Mouse (Mus musculus) limb, embryonic 15.5 days (tissue): ENCODE data around the gene Tyk2. TPM values are rescaled to one million over a fixed set of nuclear protein-coding genes. Genes with fewer than 3 reads are reported as not detected.

Experiments used
- ATAC-seq: fragments of 200-750 bp; cut with Nextera tagmentation; 2 replicates; pipeline ENCODE4 v1.8.0; 2017; ENCODE audit warnings: low read depth, moderate TSS enrichment; ENCODE audit not compliant: insufficient number of reproducible peaks, low FRiP score, low TSS enrichment
- H3K27ac ChIP-seq: fragments of 300-500 bp; sonication (generic); 2 replicates; pipeline ENCODE4 v1.5.1; 2015; ENCODE audit warnings: moderate library complexity, mild to moderate bottlenecking, inconsistent platforms
- H3K27me3 ChIP-seq: fragments of 300-500 bp; sonication (generic); 2 replicates; pipeline ENCODE4 v1.6.1; 2015; ENCODE audit warnings: inconsistent platforms
- H3K36me3 ChIP-seq: fragments of 300-500 bp; sonication (generic); 2 replicates; pipeline ENCODE4 v1.6.1; 2015; ENCODE audit warnings: inconsistent platforms
- H3K4me1 ChIP-seq: fragments of 300-500 bp; sonication (generic); 2 replicates; pipeline ENCODE4 v1.6.1; 2015; ENCODE audit warnings: inconsistent platforms
- H3K4me2 ChIP-seq: fragments of 300-500 bp; sonication (generic); 2 replicates; pipeline ENCODE4 v1.6.1; 2015; ENCODE audit warnings: mild to moderate bottlenecking, inconsistent platforms
- H3K4me3 ChIP-seq: fragments of 300-500 bp; sonication (generic); 2 replicates; pipeline ENCODE4 v1.5.1; 2015; ENCODE audit warnings: mild to moderate bottlenecking, inconsistent platforms
- H3K9ac ChIP-seq: fragments of 300-500 bp; sonication (generic); 2 replicates; pipeline ENCODE4 v1.6.1; 2015; ENCODE audit warnings: inconsistent platforms
- H3K9me3 ChIP-seq: fragments of 300-500 bp; sonication (generic); 2 replicates; pipeline ENCODE4 v1.6.1; 2016; ENCODE audit warnings: inconsistent platforms
- WGBS: fragments of 180-500 bp; shearing (Covaris S2); methylation state at CpG from one replicate; pipeline ENCODE4 v1.1.7; 2015; 5-methylcytosine and 5-hydroxymethylcytosine counted together
- polyA plus RNA-seq: library from polyadenylated mRNA; unstranded; fragments of >200 nt; fragmentation: Nextera tagmentation; extraction: Ambion mirVana; gene quantifications from 2 replicates; pipeline ENCODE4 v1.2.1, GENCODE M21; 2015

Tyk2 gene
- polyA plus RNA-seq, 1 experiment from 2014 or later, result 13.1 TPM

DNA sequence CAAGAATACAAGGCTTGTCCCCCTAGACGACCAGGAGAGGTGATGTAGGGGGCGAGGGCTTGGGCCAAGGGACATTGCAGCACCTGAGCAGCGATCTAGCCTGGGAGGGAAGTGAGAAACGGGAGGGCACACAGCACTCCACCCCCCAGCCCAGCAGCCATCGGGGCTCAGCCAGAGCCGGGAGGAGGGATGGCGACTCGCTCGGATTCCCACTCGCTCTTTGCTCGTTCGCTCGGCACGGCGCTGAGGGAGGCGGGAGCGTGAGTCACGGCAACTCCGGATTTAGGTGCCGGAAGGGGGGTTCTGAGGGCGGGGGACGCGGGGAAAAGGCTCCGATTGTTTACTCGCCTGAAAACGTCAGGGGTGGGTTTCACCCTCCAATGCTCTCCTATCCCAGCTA lies 33.0 kb upstream of the Tyk2 start:
- Histone ChIP-seq H3K27me3 (peaks cover 66% of the 10 kb centered on the region), H3K27ac (no peak overlapping the region), H3K9me3 (no peaks in the 10 kb centered on the region), H3K36me3 (no peaks in the 10 kb centered on the region), H3K4me2 (peak overlapping the region; percentile 28), H3K4me1 (peaks cover 58% of the 10 kb centered on the region), H3K4me3 (peak overlapping the region; percentile 53), H3K9ac (no peak overlapping the region)
- under 1% methylated on average over 26 of the region's 26 CpGs for WGBS
- no peak for ATAC-seq

DNA sequence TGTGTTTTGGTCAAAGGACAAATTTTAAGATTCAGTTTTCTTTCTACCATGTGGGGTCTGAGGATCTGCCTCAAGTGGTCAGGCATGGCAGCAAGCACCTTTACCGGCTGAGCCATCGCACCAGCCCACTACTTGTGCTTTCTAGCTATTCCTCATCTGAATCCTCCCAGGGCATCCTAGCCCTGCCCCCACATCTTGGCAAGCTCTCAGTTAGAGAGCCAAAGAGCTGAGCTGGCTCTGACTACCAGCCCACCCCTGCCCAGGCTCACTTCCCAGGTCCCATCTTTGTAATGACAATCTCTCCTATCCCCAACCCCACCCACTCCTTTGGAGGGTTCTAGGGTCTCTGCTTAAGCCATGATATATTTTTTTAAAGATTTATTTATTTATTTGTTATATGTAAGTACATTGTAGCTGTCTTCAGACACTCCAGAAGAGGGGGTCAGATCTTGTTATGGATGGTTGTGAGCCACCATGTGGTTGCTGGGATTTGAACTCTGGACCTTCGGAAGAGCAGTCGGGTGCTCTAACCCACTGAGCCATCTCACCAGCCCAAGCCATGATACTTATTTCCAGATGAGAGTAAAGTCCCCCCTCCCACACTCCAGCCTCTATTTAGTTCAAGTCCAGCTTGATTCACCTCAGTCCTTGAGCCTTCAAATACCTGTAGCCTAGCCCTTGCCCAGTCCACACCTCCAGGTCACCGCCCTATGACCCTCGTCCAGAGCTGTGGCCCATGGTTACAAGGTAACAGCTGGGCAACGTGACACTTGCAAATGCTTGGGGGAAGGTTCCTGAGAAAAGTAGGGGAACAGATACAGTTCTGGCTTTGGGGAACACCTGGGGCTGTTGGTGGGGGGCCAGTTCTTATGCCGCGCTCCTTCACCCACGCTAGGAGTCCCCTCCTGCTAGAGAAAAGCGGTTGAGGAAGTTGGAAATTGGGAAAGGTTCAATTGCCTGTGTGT lies 32.3 kb upstream of the Tyk2 start:
- Histone ChIP-seq H3K27me3 (peaks cover 66% of the 10 kb centered on the region), H3K4me2 (peak overlapping the region; percentile 28; the same call in 1 of the 2 replicates), H3K4me1 (peaks cover 52% of the 10 kb centered on the region)

DNA sequence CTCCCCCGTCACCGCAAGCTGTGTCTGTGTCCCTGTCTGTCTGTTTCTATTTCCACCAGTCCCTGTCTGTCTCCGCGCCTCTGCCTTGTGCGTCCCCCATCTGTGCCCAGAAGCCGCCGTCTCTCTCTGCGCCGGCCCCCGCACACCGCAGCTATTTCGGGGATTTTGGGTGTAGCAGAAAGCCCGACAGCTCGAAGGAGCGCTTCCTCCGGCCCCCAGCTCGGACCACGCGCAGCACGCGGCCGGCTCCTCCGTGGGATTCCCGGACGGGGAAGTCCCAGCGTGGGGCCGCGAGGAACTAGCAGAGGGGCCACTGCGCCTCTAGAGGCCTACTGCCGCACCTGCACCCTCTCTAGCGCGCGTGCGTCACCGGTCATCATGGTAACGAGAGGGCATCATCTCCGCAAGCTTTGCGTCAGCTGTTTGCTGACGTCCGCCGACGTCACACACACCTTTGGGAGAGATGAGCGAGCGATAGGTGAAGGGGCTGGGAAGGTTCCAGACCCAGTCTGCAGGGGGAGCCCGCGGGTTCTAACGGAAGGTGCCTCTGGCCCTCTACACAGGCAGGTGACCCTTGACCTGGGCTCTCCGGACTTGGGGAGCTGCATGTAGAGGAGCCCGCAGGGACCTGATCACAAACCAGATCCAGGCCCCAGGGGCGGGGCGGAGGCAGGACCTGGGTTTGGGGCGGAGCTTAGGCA lies 30.3 kb upstream of the Tyk2 start:
- WGBS, result under 1% methylated on average over 52 of the region's 52 CpGs
- Histone ChIP-seq H3K27me3 (peaks cover 54% of the 10 kb centered on the region), H3K4me1 (peaks cover 38% of the 10 kb centered on the region), H3K9ac (peak overlapping the region; percentile 55), H3K9me3 (no peaks in the 10 kb centered on the region), H3K4me3 (peak overlapping the region; percentile 59), H3K4me2 (peak overlapping the region; percentile 92), H3K36me3 (no peaks in the 10 kb centered on the region), H3K27ac (no peak overlapping the region)
- ATAC-seq, result 0 out of 2 replicates have a peak, but pooled peaks have one; percentile 15

More for the DNA sequence above, 32.3 kb upstream of the Tyk2 start:
- Histone ChIP-seq H3K4me3 (no peak overlapping the region), H3K9me3 (no peaks in the 10 kb centered on the region), H3K27ac (no peak overlapping the region), H3K36me3 (no peaks in the 10 kb centered on the region), H3K9ac (no peak overlapping the region)
- 36% methylated on average over 11 of the region's 11 CpGs for WGBS
- no peak for ATAC-seq

DNA sequence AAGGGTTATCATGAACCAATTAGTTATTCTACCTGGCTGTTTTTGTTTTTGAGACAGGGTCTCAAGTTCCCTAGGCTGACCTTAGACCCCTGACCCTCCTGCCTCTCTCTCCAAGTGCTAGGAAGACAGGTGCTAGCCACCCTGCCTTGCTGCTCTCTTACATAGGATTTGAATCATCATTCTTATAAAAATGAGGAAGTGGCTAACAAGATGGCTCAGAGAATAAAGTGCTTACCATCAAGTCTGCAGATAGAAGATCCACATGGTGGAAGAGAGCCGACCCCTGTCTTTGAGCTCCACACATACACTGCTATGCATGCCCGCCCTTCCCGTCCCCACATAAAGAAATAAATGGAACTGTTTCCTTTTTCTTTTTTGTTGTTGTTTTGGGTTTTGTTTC lies 23.7 kb upstream of the Tyk2 start:
- no peak overlapping the region for H3K27ac ChIP-seq
- H3K4me1 ChIP-seq, result peaks cover 25% of the 10 kb centered on the region
- H3K9ac ChIP-seq, result no peak overlapping the region
- no peaks in the 10 kb centered on the region for H3K9me3 ChIP-seq
- WGBS, result 89% methylated on average over 3 of the region's 3 CpGs
- H3K36me3 ChIP-seq, result no peaks in the 10 kb centered on the region
- ATAC-seq, result no peak
- H3K4me2 ChIP-seq, result no peak overlapping the region
- no peaks in the 10 kb centered on the region for H3K27me3 ChIP-seq
- H3K4me3 ChIP-seq, result no peak overlapping the region

- Histone ChIP-seq H3K36me3 (no peaks in the 10 kb centered on the region), H3K4me1 (peaks cover 29% of the 10 kb centered on the region), H3K4me3 (peak overlapping the region; percentile 45), H3K27ac (peak overlapping the region; percentile 68), H3K4me2 (peak overlapping the region; percentile 87), H3K9me3 (no peaks in the 10 kb centered on the region), H3K27me3 (no peaks in the 10 kb centered on the region), H3K9ac (peak overlapping the region; percentile 33; the same call in 1 of the 2 replicates)
- no peak for ATAC-seq
- WGBS, result 5% methylated on average over 5 of the region's 5 CpGs
Observed at GRCm38 (mm10) chr9:21153833-21154232, 22.8 kb upstream of the Tyk2 start.

DNA sequence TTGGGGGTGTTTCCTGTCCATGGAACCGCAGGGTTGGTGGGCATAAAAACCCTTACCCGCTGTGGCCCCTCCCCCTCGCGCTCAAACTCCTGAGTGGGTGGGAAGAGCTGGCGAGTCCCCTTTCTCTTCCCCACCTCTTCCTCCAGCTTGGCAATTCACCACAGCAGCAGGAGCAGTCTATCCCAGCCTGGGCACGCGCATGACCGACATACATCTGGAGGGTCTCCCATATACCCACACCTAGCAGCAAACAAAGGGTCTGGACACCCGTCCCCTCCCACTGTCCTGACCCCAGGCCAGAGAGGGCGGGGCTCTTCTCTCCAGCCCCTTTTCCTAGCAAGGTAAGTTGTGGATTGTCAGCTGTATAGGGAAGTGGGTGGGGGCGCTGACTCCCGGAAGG lies 22.3 kb upstream of the Tyk2 start:
- no peaks in the 10 kb centered on the region for H3K36me3 ChIP-seq
- peak overlapping the region; percentile 87 for H3K4me2 ChIP-seq
- WGBS, result 5% methylated on average over 12 of the region's 12 CpGs
- peak overlapping the region; percentile 68 for H3K27ac ChIP-seq
- peak overlapping the region; percentile 33; the same call in 1 of the 2 replicates for H3K9ac ChIP-seq
- no peaks in the 10 kb centered on the region for H3K27me3 ChIP-seq
- peak overlapping the region; percentile 45 for H3K4me3 ChIP-seq
- no peak for ATAC-seq
- H3K4me1 ChIP-seq, result peaks cover 34% of the 10 kb centered on the region
- no peaks in the 10 kb centered on the region for H3K9me3 ChIP-seq

DNA sequence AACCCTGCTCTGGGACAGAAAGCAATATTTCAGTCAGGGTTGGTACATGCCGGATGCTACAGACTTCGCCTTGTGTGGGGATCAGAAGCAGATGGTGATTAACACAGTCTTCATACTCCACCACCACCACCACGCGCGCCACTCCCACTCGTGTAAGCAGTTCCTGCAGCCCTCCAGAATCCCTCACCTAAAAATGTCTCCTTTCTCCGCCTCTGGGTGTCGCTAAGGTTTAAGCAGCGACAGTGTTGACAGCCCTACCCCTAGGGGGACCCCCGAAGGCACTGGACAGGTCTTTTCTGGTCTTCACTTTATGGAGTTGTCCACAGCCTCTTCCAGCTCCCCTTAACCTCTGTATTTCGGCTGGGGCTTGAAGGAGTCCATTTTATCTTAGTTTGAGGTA lies 21.7 kb upstream of the Tyk2 start:
- Histone ChIP-seq H3K9ac (no peak overlapping the region), H3K27me3 (no peaks in the 10 kb centered on the region), H3K4me1 (peaks cover 40% of the 10 kb centered on the region), H3K4me3 (peak overlapping the region; percentile 45), H3K4me2 (peak overlapping the region; percentile 87), H3K9me3 (no peaks in the 10 kb centered on the region), H3K27ac (peak overlapping the region; percentile 68), H3K36me3 (peaks cover 2% of the 10 kb centered on the region; the same call in 1 of the 2 replicates)
- WGBS, result 3% methylated on average over 11 of the region's 11 CpGs
- ATAC-seq, result no peak

- H3K9me3 ChIP-seq, result no peaks in the 10 kb centered on the region
- WGBS, result 3% methylated on average over 55 of the region's 56 CpGs
- peak within 1 kb of the TSS; percentile 84 for H3K9ac ChIP-seq
- peaks cover 58% of the 10 kb centered on the region for H3K4me1 ChIP-seq
- H3K36me3 ChIP-seq, result peaks cover 25% of the 10 kb centered on the region
- H3K27ac ChIP-seq, result peak within 1 kb of the TSS; percentile 88
- peak within 1 kb of the TSS; percentile 73 for H3K4me2 ChIP-seq
- ATAC-seq, result peak; percentile 91
- no peaks in the 10 kb centered on the region for H3K27me3 ChIP-seq
- peak within 1 kb of the TSS; percentile 83 for H3K4me3 ChIP-seq
Observed at GRCm38 (mm10) chr9:21149654-21150419, 18.8 kb upstream of the Tyk2 start, which contains the start of gene Cdc37. Cdc37 (minus strand) TSS chr9:21149982.

- no peak for ATAC-seq
- Histone ChIP-seq H3K9me3 (no peaks in the 10 kb centered on the region), H3K27ac (peak overlapping the region; percentile 88), H3K4me2 (peak overlapping the region; percentile 73), H3K27me3 (no peaks in the 10 kb centered on the region), H3K9ac (peak overlapping the region; percentile 84), H3K4me3 (peak overlapping the region; percentile 83), H3K36me3 (peaks cover 31% of the 10 kb centered on the region), H3K4me1 (peaks cover 56% of the 10 kb centered on the region)
- WGBS, result 8% methylated on average over 8 of the region's 8 CpGs
Observed at GRCm38 (mm10) chr9:21149077-21149653, 18.1 kb upstream of the Tyk2 start.

- Histone ChIP-seq H3K36me3 (peaks cover 37% of the 10 kb centered on the region), H3K9ac (no peak overlapping the region; the same call in 1 of the 2 replicates), H3K9me3 (no peaks in the 10 kb centered on the region), H3K4me2 (peak overlapping the region; percentile 73), H3K4me3 (peak overlapping the region; percentile 83), H3K27me3 (no peaks in the 10 kb centered on the region), H3K27ac (no peak overlapping the region), H3K4me1 (peaks cover 49% of the 10 kb centered on the region)
- no peak for ATAC-seq
Observed at GRCm38 (mm10) chr9:21148427-21148826, 17.4 kb upstream of the Tyk2 start.

- H3K36me3 ChIP-seq, result peaks cover 54% of the 10 kb centered on the region
- peak overlapping the region; percentile 17; the same call in 1 of the 2 replicates for H3K4me3 ChIP-seq
- ATAC-seq, result no peak
- 39% methylated on average over 10 of the region's 10 CpGs for WGBS
- no peaks in the 10 kb centered on the region for H3K9me3 ChIP-seq
- peaks cover 36% of the 10 kb centered on the region for H3K4me1 ChIP-seq
- H3K4me2 ChIP-seq, result peak overlapping the region; percentile 32
- H3K9ac ChIP-seq, result no peak overlapping the region
- H3K27me3 ChIP-seq, result no peaks in the 10 kb centered on the region
- H3K27ac ChIP-seq, result 0 out of 2 replicates have a peak overlapping the region, but pooled peaks have one; percentile 43
Observed at GRCm38 (mm10) chr9:21146722-21147121, 15.7 kb upstream of the Tyk2 start.
